Mouse (Mus musculus): ENCODE data around the gene Ltb4r2. TPM values are rescaled to one million over a fixed set of nuclear protein-coding genes. Genes with fewer than 3 reads are reported as not detected.

Ltb4r2 gene
- polyA plus RNA-seq, 2 experiments: 0.44 to 0.74 TPM

GRCm38 (mm10) chr14:55762001-55762821, 983 bp downstream of the Ltb4r2 start:
- H3K4me2 ChIP-seq (replicated peaks; ENCODE audit: low read depth, low read length, severe bottlenecking): peak overlapping the region; percentile 98
- peaks cover 13% of the 10 kb centered on the region for H3K4me1 ChIP-seq (ENCODE audit: control insufficient read depth, insufficient read depth, low read length)
- peak; percentile 62 for DNase-seq (ENCODE audit: low spot score)
- under 1% methylated on average over 56 of the region's 77 CpGs for WGBS
- peak overlapping the region; percentile 55 for H3K4me3 ChIP-seq (replicated peaks; ENCODE audit: low read length)
- no peaks in the 10 kb centered on the region for H3K9me3 ChIP-seq (ENCODE audit: control insufficient read depth, low read length)
- H3K36me3 ChIP-seq (ENCODE audit: control insufficient read depth, insufficient read depth, low read length): no peaks in the 10 kb centered on the region
- peak overlapping the region; percentile 53 for H3K27ac ChIP-seq (replicated peaks; ENCODE audit: low read depth, low read length)
- peak; percentile 82 for ATAC-seq (ENCODE audit: low FRiP score, low read depth)
- no peak for TF ChIP-seq POLR2A (IDR thresholded peaks at IDR 0.05; ENCODE audit: borderline replicate concordance, extremely low read depth, insufficient read depth, insufficient read length)
- H3K9ac ChIP-seq (ENCODE audit: low read depth, low read length, severe bottlenecking): peak overlapping the region; percentile 77
- H3K27me3 ChIP-seq (ENCODE audit: control insufficient read depth, insufficient read depth, low read length): peaks cover 11% of the 10 kb centered on the region

- H3K36me3 ChIP-seq (ENCODE audit: control insufficient read depth, insufficient read depth, low read length): no peaks in the 10 kb centered on the region
- no peak for DNase-seq (ENCODE audit: low spot score)
- H3K4me3 ChIP-seq (replicated peaks; ENCODE audit: low read length): peak overlapping the region; percentile 55; the same call in 1 of the 2 replicates
- no peak for ATAC-seq (ENCODE audit: low FRiP score, low read depth)
- TF ChIP-seq POLR2A (IDR thresholded peaks at IDR 0.05; ENCODE audit: borderline replicate concordance, extremely low read depth, insufficient read depth, insufficient read length): no peak
- peak overlapping the region; percentile 98; the same call in 1 of the 2 replicates for H3K4me2 ChIP-seq (replicated peaks; ENCODE audit: low read depth, low read length, severe bottlenecking)
- no peak overlapping the region for H3K27ac ChIP-seq (replicated peaks; ENCODE audit: low read depth, low read length)
- no peaks in the 10 kb centered on the region for H3K9me3 ChIP-seq (ENCODE audit: control insufficient read depth, low read length)
- 66% methylated on average over 7 of the region's 7 CpGs for WGBS
- peaks cover 17% of the 10 kb centered on the region for H3K27me3 ChIP-seq (ENCODE audit: control insufficient read depth, insufficient read depth, low read length)
- peaks cover 13% of the 10 kb centered on the region for H3K4me1 ChIP-seq (ENCODE audit: control insufficient read depth, insufficient read depth, low read length)
- H3K9ac ChIP-seq (ENCODE audit: low read depth, low read length, severe bottlenecking): no peak overlapping the region
Observed at GRCm38 (mm10) chr14:55763166-55763565, 1.9 kb downstream of the Ltb4r2 start.

GRCm38 (mm10) chr14:55765696-55766095, 4.5 kb downstream of the Ltb4r2 start, which contains the start of gene Ltb4r1:
Gene Ltb4r1 (plus strand): TSS chr14:55765962.
- H3K9me3 ChIP-seq (ENCODE audit: control insufficient read depth, low read length): no peaks in the 10 kb centered on the region
- 77% methylated on average over 4 of the region's 4 CpGs for WGBS
- H3K27me3 ChIP-seq (ENCODE audit: control insufficient read depth, insufficient read depth, low read length): peaks cover 20% of the 10 kb centered on the region
- no peak for TF ChIP-seq POLR2A (IDR thresholded peaks at IDR 0.05; ENCODE audit: borderline replicate concordance, extremely low read depth, insufficient read depth, insufficient read length)
- ATAC-seq (ENCODE audit: low FRiP score, low read depth): no peak
- no peak for DNase-seq (ENCODE audit: low spot score)
- no peak within 1 kb of the TSS for H3K4me3 ChIP-seq (replicated peaks; ENCODE audit: low read length)
- H3K9ac ChIP-seq (ENCODE audit: low read depth, low read length, severe bottlenecking): no peak within 1 kb of the TSS
- peaks cover 13% of the 10 kb centered on the region for H3K4me1 ChIP-seq (ENCODE audit: control insufficient read depth, insufficient read depth, low read length)
- H3K36me3 ChIP-seq (ENCODE audit: control insufficient read depth, insufficient read depth, low read length): no peaks in the 10 kb centered on the region
- H3K4me2 ChIP-seq (replicated peaks; ENCODE audit: low read depth, low read length, severe bottlenecking): no peak within 1 kb of the TSS
- H3K27ac ChIP-seq (replicated peaks; ENCODE audit: low read depth, low read length): no peak within 1 kb of the TSS

GRCm38 (mm10) chr14:55767519-55768414, 6.5 kb downstream of the Ltb4r2 start:
- H3K27me3 ChIP-seq (ENCODE audit: control insufficient read depth, insufficient read depth, low read length): peaks cover 12% of the 10 kb centered on the region
- H3K9me3 ChIP-seq (ENCODE audit: control insufficient read depth, low read length): no peaks in the 10 kb centered on the region
- peaks cover 4% of the 10 kb centered on the region; the same call in 1 of the 2 replicates for H3K36me3 ChIP-seq (ENCODE audit: control insufficient read depth, insufficient read depth, low read length)
- H3K4me1 ChIP-seq (ENCODE audit: control insufficient read depth, insufficient read depth, low read length): peaks cover 5% of the 10 kb centered on the region
- H3K9ac ChIP-seq (ENCODE audit: low read depth, low read length, severe bottlenecking): peak overlapping the region; percentile 52
- WGBS: 13% methylated on average over 46 of the region's 52 CpGs
- TF ChIP-seq POLR2A (IDR thresholded peaks at IDR 0.05; ENCODE audit: borderline replicate concordance, extremely low read depth, insufficient read depth, insufficient read length): no peak
- H3K27ac ChIP-seq (replicated peaks; ENCODE audit: low read depth, low read length): no peak overlapping the region
- DNase-seq (ENCODE audit: low spot score): peak; percentile 34
- peak; percentile 54; the same call in 1 of the 2 replicates for ATAC-seq (ENCODE audit: low FRiP score, low read depth)
- peak overlapping the region; percentile 74 for H3K4me2 ChIP-seq (replicated peaks; ENCODE audit: low read depth, low read length, severe bottlenecking)
- H3K4me3 ChIP-seq (replicated peaks; ENCODE audit: low read length): peak overlapping the region; percentile 37

GRCm38 (mm10) chr14:55768555-55768954, 7.3 kb downstream of the Ltb4r2 start:
- WGBS: 86% methylated on average over 6 of the region's 6 CpGs
- ATAC-seq (ENCODE audit: low FRiP score, low read depth): no peak
- H3K4me3 ChIP-seq (replicated peaks; ENCODE audit: low read length): no peak overlapping the region
- H3K9ac ChIP-seq (ENCODE audit: low read depth, low read length, severe bottlenecking): no peak overlapping the region
- peaks cover 4% of the 10 kb centered on the region; the same call in 1 of the 2 replicates for H3K36me3 ChIP-seq (ENCODE audit: control insufficient read depth, insufficient read depth, low read length)
- no peaks in the 10 kb centered on the region for H3K9me3 ChIP-seq (ENCODE audit: control insufficient read depth, low read length)
- H3K4me1 ChIP-seq (ENCODE audit: control insufficient read depth, insufficient read depth, low read length): no peaks in the 10 kb centered on the region; the same call in 1 of the 2 replicates
- TF ChIP-seq POLR2A (IDR thresholded peaks at IDR 0.05; ENCODE audit: borderline replicate concordance, extremely low read depth, insufficient read depth, insufficient read length): no peak
- H3K27ac ChIP-seq (replicated peaks; ENCODE audit: low read depth, low read length): no peak overlapping the region
- H3K4me2 ChIP-seq (replicated peaks; ENCODE audit: low read depth, low read length, severe bottlenecking): no peak overlapping the region
- DNase-seq (ENCODE audit: low spot score): no peak
- peaks cover 12% of the 10 kb centered on the region for H3K27me3 ChIP-seq (ENCODE audit: control insufficient read depth, insufficient read depth, low read length)
